Mouse (Mus musculus) limb, embryonic 14.5 days (tissue): ENCODE results near the gene Pdgfra. TPM values are rescaled to one million over a fixed set of nuclear protein-coding genes. Genes with fewer than 3 reads are reported as not detected.

Experiments
- ATAC-seq: fragments of 200-750 bp; cut with Nextera tagmentation; 2 replicates; pipeline ENCODE4 v1.8.0; 2017; ENCODE audit warnings: low read depth, moderate number of reproducible peaks, moderate TSS enrichment; ENCODE audit not compliant: low FRiP score
- DNase-seq: peaks from one replicate; pipeline ENCODE4 v3.0.0-alpha.2; 2015; ENCODE audit warnings: low spot score
- H3K27ac ChIP-seq: fragments of 300-500 bp; sonication (generic); replicated peaks from 2 replicates; pipeline ENCODE4 v1.5.1; 2014; ENCODE audit warnings: low read depth, mild to moderate bottlenecking, low read length, moderate library complexity, mixed read lengths
- H3K27me3 ChIP-seq: fragments of 300-500 bp; sonication (generic); 2 replicates; pipeline ENCODE4 v1.6.1; 2014; ENCODE audit warnings: low read length, mixed read lengths; ENCODE audit not compliant: control insufficient read depth, insufficient read depth
- H3K36me3 ChIP-seq: fragments of 300-500 bp; sonication (generic); 2 replicates; pipeline ENCODE4 v1.6.1; 2014; ENCODE audit warnings: mild to moderate bottlenecking, low read length, moderate library complexity, mixed read lengths; ENCODE audit not compliant: control insufficient read depth, insufficient read depth
- H3K4me1 ChIP-seq: fragments of 300-500 bp; sonication (generic); 2 replicates; pipeline ENCODE4 v1.6.1; 2014; ENCODE audit warnings: antibody characterized with exemption, low read length, mixed read lengths; ENCODE audit not compliant: control insufficient read depth, insufficient read depth
- H3K4me2 ChIP-seq: fragments of 300-500 bp; sonication (generic); replicated peaks from 2 replicates; pipeline ENCODE4 v1.6.1; 2014; ENCODE audit warnings: low read depth, mild to moderate bottlenecking, low read length, moderate library complexity; ENCODE audit not compliant: severe bottlenecking
- H3K4me3 ChIP-seq: fragments of 300-500 bp; sonication (generic); replicated peaks from 2 replicates; pipeline ENCODE4 v1.5.1; 2014; ENCODE audit warnings: low read length
- H3K9ac ChIP-seq: fragments of 300-500 bp; sonication (generic); 2 replicates; pipeline ENCODE4 v1.6.1; 2014; ENCODE audit warnings: mild to moderate bottlenecking, low read depth, low read length, moderate library complexity; ENCODE audit not compliant: severe bottlenecking
- H3K9me3 ChIP-seq: fragments of 300-500 bp; sonication (generic); 2 replicates; pipeline ENCODE4 v1.6.1; 2016; ENCODE audit warnings: low read length; ENCODE audit not compliant: control insufficient read depth
- POLR2A ChIP-seq: fragments of 200-500 bp; IDR thresholded peaks from 2 replicates; pipeline ENCODE4 v1.8.0; 2012; ENCODE audit warnings: inconsistent platforms, mild to moderate bottlenecking, moderate library complexity, borderline replicate concordance; ENCODE audit not compliant: insufficient read depth, insufficient read length; ENCODE audit errors: extremely low read depth
- WGBS: fragments of 180-500 bp; shearing (Covaris S2); extraction: QIAGEN DNeasy Blood & Tissue Kit; methylation state at CpG from one replicate; pipeline ENCODE4 v1.1.7; 2014; 5-methylcytosine and 5-hydroxymethylcytosine counted together
- microRNA-seq: library from miRNA; unstranded; fragments of <30 nt; microRNA quantifications from one replicate; pipeline ENCODE4, GENCODE M21; 2016
- polyA plus RNA-seq, 2 experiments: library from polyadenylated mRNA; depleted of rRNA in 1 of 2; stranded (reverse) in 1 of 2; unstranded in 1 of 2; fragments of >200 nt; fragmentation: Nextera tagmentation in 1 of 2; extraction: Ambion mirVana in 1 of 2; gene quantifications; 2 replicates each; pipeline versions ENCODE4 v1.2.1 to v1.2.3; 2012 to 2014

Pdgfra gene
- polyA plus RNA-seq, 2 experiments: 115 to 122 TPM

- 27% methylated on average over 2 of the region's 2 CpGs for WGBS
- no peak for TF ChIP-seq POLR2A
- H3K9ac ChIP-seq: no peak overlapping the region
- H3K27me3 ChIP-seq: no peaks in the 10 kb centered on the region
- no peak for DNase-seq
- ATAC-seq: no peak
- H3K4me3 ChIP-seq: no peak overlapping the region
- no peaks in the 10 kb centered on the region for H3K4me1 ChIP-seq
- no peaks in the 10 kb centered on the region for H3K36me3 ChIP-seq
- no peak overlapping the region for H3K27ac ChIP-seq
- H3K4me2 ChIP-seq: no peak overlapping the region
- no peaks in the 10 kb centered on the region for H3K9me3 ChIP-seq
Measured at GRCm38 (mm10) chr5:75238363-75238762, 86.3 kb downstream of the Pdgfra start.

GRCm38 (mm10) chr5:75238928-75239777 lies 87.1 kb downstream of the Pdgfra start:
- no peak for ATAC-seq

GRCm38 (mm10) chr5:75247070-75247740 lies 95.1 kb downstream of the Pdgfra start:
- Histone ChIP-seq H3K9ac (no peak overlapping the region), H3K4me3 (no peak overlapping the region), H3K9me3 (no peaks in the 10 kb centered on the region), H3K27me3 (no peaks in the 10 kb centered on the region), H3K4me1 (0 out of 2 replicates have a peak, but pooled peaks cover 5% of the 10 kb centered on the region), H3K36me3 (no peaks in the 10 kb centered on the region), H3K27ac (no peak overlapping the region), H3K4me2 (peak overlapping the region; percentile 24; the same call in 1 of the 2 replicates)
- WGBS: 35% methylated on average over 25 of the region's 25 CpGs
- no peak for TF ChIP-seq POLR2A
- no peak for DNase-seq
- ATAC-seq: no peak

More at GRCm38 (mm10) chr5:75238928-75239777, 87.1 kb downstream of the Pdgfra start:
- WGBS: 88% methylated on average over 15 of the region's 15 CpGs
- Histone ChIP-seq H3K9ac (no peak overlapping the region), H3K4me1 (no peaks in the 10 kb centered on the region), H3K4me2 (no peak overlapping the region), H3K27ac (no peak overlapping the region), H3K36me3 (no peaks in the 10 kb centered on the region), H3K4me3 (no peak overlapping the region), H3K9me3 (no peaks in the 10 kb centered on the region), H3K27me3 (no peaks in the 10 kb centered on the region)
- TF ChIP-seq POLR2A: no peak
- no peak for DNase-seq

Small RNA genes within 50 kb of the gene (microRNA-seq; reads per million reads assigned to microRNA genes)
- 3.7 reads per million, percentile 8 among the genes with 10 or more reads in this experiment for gene Mir7025

Other genes starting within 250 kb of the Pdgfra start
- 27.1 and 35.7 TPM in 2 replicates for gene Chic2, start 107.5 kb upstream of the Pdgfra start, polyA plus RNA-seq (2012; rRNA removed)
- gene Chic2, start 107.5 kb upstream of the Pdgfra start, polyA plus RNA-seq (2014; fragmentation: Nextera tagmentation; extraction: Ambion mirVana): 52.1 and 52.6 TPM in 2 replicates
- gene Gsx2, start 76.7 kb upstream of the Pdgfra start, polyA plus RNA-seq (2012; rRNA removed): not detected in 2 replicates
- gene Gsx2, start 76.7 kb upstream of the Pdgfra start, polyA plus RNA-seq (2014; fragmentation: Nextera tagmentation; extraction: Ambion mirVana): not detected in 2 replicates